Mouse (Mus musculus): Measurements from ENCODE around the gene Olfr1013. TPM values are rescaled to one million over a fixed set of nuclear protein-coding genes. Genes with fewer than 3 reads are reported as not detected.

Gene Olfr1013
- polyA plus RNA-seq, 1 experiment, result not detected

DNA sequence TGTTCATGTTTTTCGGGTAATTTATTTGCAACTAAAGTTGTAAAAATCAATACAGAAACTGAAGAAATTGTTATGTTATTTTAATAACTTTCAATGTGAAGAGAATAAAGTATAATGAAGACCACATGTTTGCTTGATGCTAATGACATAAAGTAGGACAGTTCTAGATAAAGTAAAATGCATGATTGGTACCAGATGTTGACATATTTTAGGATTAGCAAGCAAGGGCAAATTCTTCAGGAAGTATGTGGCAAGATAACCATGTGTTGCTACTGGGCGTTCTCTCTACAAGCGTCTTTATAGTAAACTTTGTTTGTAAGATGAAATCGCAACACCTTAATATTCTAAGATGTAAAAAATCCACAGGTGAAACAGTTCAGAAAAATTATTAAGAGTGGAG, 37.6 kb downstream of the Olfr1013 start:
- no peaks in the 10 kb centered on the region for H3K4me1 ChIP-seq (ENCODE audit: control insufficient read depth, insufficient read depth, low read length)
- H3K4me3 ChIP-seq (ENCODE audit: control insufficient read depth, low read depth, low read length), result no peak overlapping the region
- TF ChIP-seq POLR2A (IDR thresholded peaks at IDR 0.05; ENCODE audit: control insufficient read depth, low read depth, low read length) (no peak), CTCF (IDR thresholded peaks at IDR 0.05; ENCODE audit: control insufficient read depth, insufficient read depth, insufficient replicate concordance, low read depth, low read length) (no peak)
- H3K27me3 ChIP-seq (ENCODE audit: control insufficient read depth, insufficient read depth, low read length), result no peaks in the 10 kb centered on the region
- no peaks in the 10 kb centered on the region for H3K36me3 ChIP-seq (ENCODE audit: control insufficient read depth, insufficient read depth, low read length)
- no peak overlapping the region for H3K27ac ChIP-seq (ENCODE audit: control insufficient read depth, insufficient read depth, low read depth, low read length)

GRCm38 (mm10) chr2:85818179-85818578, 51.3 kb downstream of the Olfr1013 start, which contains the start of gene Olfr1018:
Gene Olfr1018, plus strand, starts transcription at chr2:85818479.
- H3K27ac ChIP-seq (ENCODE audit: control insufficient read depth, insufficient read depth, low read depth, low read length), result no peak within 1 kb of the TSS
- no peaks in the 10 kb centered on the region for H3K36me3 ChIP-seq (ENCODE audit: control insufficient read depth, insufficient read depth, low read length)
- H3K4me3 ChIP-seq (ENCODE audit: control insufficient read depth, low read depth, low read length), result no peak within 1 kb of the TSS
- H3K4me1 ChIP-seq (ENCODE audit: control insufficient read depth, insufficient read depth, low read length), result no peaks in the 10 kb centered on the region
- TF ChIP-seq POLR2A (IDR thresholded peaks at IDR 0.05; ENCODE audit: control insufficient read depth, low read depth, low read length) (no peak), CTCF (IDR thresholded peaks at IDR 0.05; ENCODE audit: control insufficient read depth, insufficient read depth, insufficient replicate concordance, low read depth, low read length) (no peak)
- H3K27me3 ChIP-seq (ENCODE audit: control insufficient read depth, insufficient read depth, low read length), result no peaks in the 10 kb centered on the region

Other genes starting within 250 kb of the Olfr1013 start
- gene 4833423E24Rik, start 248.1 kb upstream of the Olfr1013 start, polyA plus RNA-seq (2012; rRNA removed), result not detected in 2 replicates
- not detected in 2 replicates for gene Olfr996, start 187.9 kb upstream of the Olfr1013 start, polyA plus RNA-seq (2012; rRNA removed)
- not detected in 2 replicates for gene Olfr998, start 178.2 kb upstream of the Olfr1013 start, polyA plus RNA-seq (2012; rRNA removed)
- gene Olfr1000, start 155.2 kb upstream of the Olfr1013 start, polyA plus RNA-seq (2012; rRNA removed), result not detected in 2 replicates
- not detected in 2 replicates for gene Olfr1002, start 116.4 kb upstream of the Olfr1013 start, polyA plus RNA-seq (2012; rRNA removed)
- gene Olfr154, start 102.6 kb upstream of the Olfr1013 start, polyA plus RNA-seq (2012; rRNA removed), result not detected in 2 replicates
- gene Olfr1006, start 88.3 kb upstream of the Olfr1013 start, polyA plus RNA-seq (2012; rRNA removed), result not detected in 2 replicates
- not detected in 2 replicates for gene Olfr1008, start 77.7 kb upstream of the Olfr1013 start, polyA plus RNA-seq (2012; rRNA removed)
- gene Olfr1009, start 51.7 kb upstream of the Olfr1013 start, polyA plus RNA-seq (2012; rRNA removed), result not detected in 2 replicates
- not detected in 2 replicates for gene Olfr1012, start 4.3 kb upstream of the Olfr1013 start, polyA plus RNA-seq (2012; rRNA removed)
- not detected in 2 replicates for gene Olfr1014, start 5.6 kb downstream of the Olfr1013 start, polyA plus RNA-seq (2012; rRNA removed)
- gene Olfr1015, start 14.9 kb downstream of the Olfr1013 start, polyA plus RNA-seq (2012; rRNA removed), result not detected in 2 replicates
- not detected in 2 replicates for gene Olfr1016, start 35.4 kb downstream of the Olfr1013 start, polyA plus RNA-seq (2012; rRNA removed)
- not detected in 2 replicates for gene Olfr1018, start 51.4 kb downstream of the Olfr1013 start, polyA plus RNA-seq (2012; rRNA removed)
- not detected in 2 replicates for gene Olfr1019, start 78.4 kb downstream of the Olfr1013 start, polyA plus RNA-seq (2012; rRNA removed)
- not detected in 2 replicates for gene Olfr1020, start 79.9 kb downstream of the Olfr1013 start, polyA plus RNA-seq (2012; rRNA removed)
- gene Olfr1022, start 101.5 kb downstream of the Olfr1013 start, polyA plus RNA-seq (2012; rRNA removed), result not detected in 2 replicates
- gene Olfr1023, start 118.5 kb downstream of the Olfr1013 start, polyA plus RNA-seq (2012; rRNA removed), result not detected in 2 replicates
- gene Olfr1024, start 138.0 kb downstream of the Olfr1013 start, polyA plus RNA-seq (2012; rRNA removed), result not detected in 2 replicates
- not detected in 2 replicates for gene Olfr1025-ps1, start 148.1 kb downstream of the Olfr1013 start, polyA plus RNA-seq (2012; rRNA removed)
- gene Olfr1026, start 154.5 kb downstream of the Olfr1013 start, polyA plus RNA-seq (2012; rRNA removed), result not detected in 2 replicates
- not detected in 2 replicates for gene Olfr1028, start 183.3 kb downstream of the Olfr1013 start, polyA plus RNA-seq (2012; rRNA removed)
- gene Olfr1029, start 206.8 kb downstream of the Olfr1013 start, polyA plus RNA-seq (2012; rRNA removed), result 0.02 and 0.31 TPM in 2 replicates
- not detected in 2 replicates for gene Olfr1030, start 212.2 kb downstream of the Olfr1013 start, polyA plus RNA-seq (2012; rRNA removed)
- not detected in 2 replicates for gene Olfr1031, start 223.2 kb downstream of the Olfr1013 start, polyA plus RNA-seq (2012; rRNA removed)
- gene Olfr1032, start 238.4 kb downstream of the Olfr1013 start, polyA plus RNA-seq (2012; rRNA removed), result not detected in 2 replicates

All from testis, adult 2 months (tissue).